Mouse (Mus musculus): ENCODE measurements at regions not wholly inside any gene's neighbourhood (a gene's known extent, or its start where the extent isn't known, plus 50 kb on each side); places are given as distances from the start of the nearest gene placed in this dataset.

- dilution Hi-C loops (cut with MboI; ENCODE audit: extremely low pct_ligation_motif_present, extremely low pct_unique_long_range_greater_than_20kb, low sequenced_read_pairs) (no loop called here), in situ Hi-C loops (cut with MboI; ENCODE audit: low pct_ligation_motif_present, low pct_unique_long_range_greater_than_20kb, low sequenced_read_pairs) (no loop called here)
- peak; percentile 75 for DNase-seq (ENCODE audit: extremely low read depth)
- H3K36me3 ChIP-seq (replicated peaks in 1 of 2; ENCODE audit: control insufficient read depth in 1 of 2, insufficient read depth in 1 of 2, low read length in 1 of 2): no peaks in the 10 kb centered on the region
- H3K27me3 ChIP-seq (replicated peaks): no peaks in the 10 kb centered on the region
- peaks cover 13 to 86% of the 10 kb centered on the region in 2 experiments for H3K4me1 ChIP-seq (ENCODE audit: control insufficient read depth in 1 of 2, insufficient read depth in 2 of 2)
- peak; percentile 60 for TF ChIP-seq EP300 (IDR thresholded peaks at IDR 0.05; ENCODE audit: low read length)
- no peak for TF ChIP-seq CTCF (conservative IDR thresholded peaks at IDR 0.05 in 1 of 2, IDR thresholded peaks at IDR 0.05 in 1 of 2; ENCODE audit: low read depth in 2 of 2, low read length in 2 of 2)
- no peak for TF ChIP-seq CHD1 (IDR thresholded peaks at IDR 0.05; ENCODE audit: low read depth, low read length)
- TF ChIP-seq E2F4 (IDR thresholded peaks at IDR 0.05; ENCODE audit: insufficient replicate concordance, low read depth, low read length): no peak
- TF ChIP-seq HCFC1 (IDR thresholded peaks at IDR 0.05; ENCODE audit: low read depth, low read length): no peak
- TF ChIP-seq USF2 (conservative IDR thresholded peaks at IDR 0.05; ENCODE audit: low read depth, low read length): no peak
- TF ChIP-seq NRF1 (IDR thresholded peaks at IDR 0.05; ENCODE audit: low read depth, low read length): no peak
- no peak for TF ChIP-seq MAFK (IDR thresholded peaks at IDR 0.05; ENCODE audit: insufficient replicate concordance, low read length)
- peak; percentile 93 for TF ChIP-seq BHLHE40 (IDR thresholded peaks at IDR 0.05; ENCODE audit: low read depth, low read length)
- TF ChIP-seq KAT2A (IDR thresholded peaks at IDR 0.05; ENCODE audit: insufficient replicate concordance, low read length): no peak
- no peak for TF ChIP-seq MAZ (IDR thresholded peaks at IDR 0.05; ENCODE audit: low read depth, low read length)
- TF ChIP-seq TCF12 (IDR thresholded peaks at IDR 0.05; ENCODE audit: low read depth, low read length): peak; percentile 54; the same call in 1 of the 2 replicates
- TF ChIP-seq ZNF384 (IDR thresholded peaks at IDR 0.05; ENCODE audit: low read depth, low read length): no peak
- no peak; the same call in 1 of the 2 replicates for TF ChIP-seq IRF4 (IDR thresholded peaks at IDR 0.05; ENCODE audit: low read depth, low read length)
- peak; percentile 45 for TF ChIP-seq JUN (IDR thresholded peaks at IDR 0.05; ENCODE audit: insufficient read depth, low read depth, low read length)
- TF ChIP-seq JUND (conservative IDR thresholded peaks at IDR 0.05; ENCODE audit: low read depth, low read length): peak; percentile 71
- no peak for TF ChIP-seq POLR2AphosphoS2 (IDR thresholded peaks at IDR 0.05; ENCODE audit: low read depth, low read length)
- TF ChIP-seq ETS1 (conservative IDR thresholded peaks at IDR 0.05; ENCODE audit: low read depth, low read length): peak; percentile 93
- no peaks in the 10 kb centered on the region for H3K9me3 ChIP-seq (replicated peaks; ENCODE audit: low read length)
- H3K4me3 ChIP-seq (replicated peaks in 1 of 3; ENCODE audit: low read depth in 2 of 3, low read length in 2 of 3, poor library complexity in 1 of 3): no peak overlapping the region
- H3K27ac ChIP-seq (ENCODE audit: insufficient read depth, low read depth): no peak overlapping the region
- H3K9ac ChIP-seq (ENCODE audit: insufficient read depth, low read depth): no peak overlapping the region
- no peaks in the 10 kb centered on the region for H3K79me2 ChIP-seq (replicated peaks; ENCODE audit: control insufficient read depth, extremely low read depth, insufficient read depth, poor library complexity, severe bottlenecking)
- 0 out of 2 replicates have a peak overlapping the region, but pooled peaks have one; percentile 35 for H3K4me2 ChIP-seq (ENCODE audit: insufficient read depth, low read depth, poor library complexity, severe bottlenecking)
Observed at GRCm38 (mm10) chr10:44601550-44601949, 73.2 kb upstream of the Prdm1 start.

- Histone ChIP-seq H3K4me3 (replicated peaks in 1 of 3; ENCODE audit: low read depth in 2 of 3, low read length in 2 of 3, poor library complexity in 1 of 3) (no peak overlapping the region), H3K4me2 (ENCODE audit: insufficient read depth, low read depth, poor library complexity, severe bottlenecking) (peak overlapping the region; percentile 82), H3K4me1 (ENCODE audit: control insufficient read depth in 1 of 2, insufficient read depth in 2 of 2) (peaks cover 12 to 79% of the 10 kb centered on the region in 2 experiments), H3K36me3 (replicated peaks in 1 of 2; ENCODE audit: control insufficient read depth in 1 of 2, insufficient read depth in 1 of 2, low read length in 1 of 2) (no peaks in the 10 kb centered on the region), H3K9me3 (replicated peaks; ENCODE audit: low read length) (no peaks in the 10 kb centered on the region), H3K27me3 (replicated peaks) (no peaks in the 10 kb centered on the region), H3K79me2 (replicated peaks; ENCODE audit: control insufficient read depth, extremely low read depth, insufficient read depth, poor library complexity, severe bottlenecking) (no peaks in the 10 kb centered on the region), H3K9ac (ENCODE audit: insufficient read depth, low read depth) (no peak overlapping the region), H3K27ac (ENCODE audit: insufficient read depth, low read depth) (no peak overlapping the region)
- TF ChIP-seq EP300 (IDR thresholded peaks at IDR 0.05; ENCODE audit: low read length): no peak; the same call in 1 of the 2 replicates
- DNase-seq (ENCODE audit: extremely low read depth): no peak
- in situ Hi-C loops (cut with MboI; ENCODE audit: low pct_ligation_motif_present, low pct_unique_long_range_greater_than_20kb, low sequenced_read_pairs): no loop called here
- dilution Hi-C loops (cut with MboI; ENCODE audit: extremely low pct_ligation_motif_present, extremely low pct_unique_long_range_greater_than_20kb, low sequenced_read_pairs): no loop called here
Observed at GRCm38 (mm10) chr10:44599964-44600334, 71.6 kb upstream of the Prdm1 start.

Measured in CH12.LX (cell line).